Mouse (Mus musculus): ENCODE data around the gene Cdon. TPM values are rescaled to one million over a fixed set of nuclear protein-coding genes. Genes with fewer than 3 reads are reported as not detected.

The Cdon gene
- polyA plus RNA-seq, 1 experiment from 2014 or later: 5.4 TPM

DNA sequence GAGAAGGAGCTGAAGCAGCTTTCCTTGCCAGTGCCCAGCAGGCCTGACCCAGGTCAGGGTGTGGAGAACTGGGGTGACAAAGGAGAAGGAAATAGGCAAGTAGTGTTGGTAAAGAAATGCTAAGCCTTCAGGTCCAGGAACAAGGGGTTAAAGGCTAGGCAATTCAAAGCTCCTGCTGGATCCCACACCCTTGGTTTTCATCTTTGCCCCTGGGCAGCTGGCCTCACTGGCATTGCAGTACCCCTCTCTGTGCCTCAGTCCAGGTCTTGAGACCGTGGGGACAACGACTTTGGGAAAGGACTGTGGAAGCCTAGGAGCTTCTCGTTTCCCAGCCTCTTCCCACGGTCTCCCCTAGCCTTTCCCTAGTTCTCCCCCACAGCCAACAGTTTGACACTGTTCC is 93.0 kb downstream of the Cdon start:
- Histone ChIP-seq H3K9ac (no peak overlapping the region), H3K36me3 (ENCODE audit: insufficient read depth) (no peaks in the 10 kb centered on the region), H3K4me3 (ENCODE audit: low read depth, low read length) (no peak overlapping the region), H3K4me1 (ENCODE audit: insufficient read depth) (no peaks in the 10 kb centered on the region), H3K27ac (ENCODE audit: low read depth) (no peak overlapping the region), H3K9me3 (ENCODE audit: low read depth, low read length) (no peaks in the 10 kb centered on the region), H3K4me2 (no peak overlapping the region), H3K27me3 (ENCODE audit: insufficient read depth, low read length) (no peaks in the 10 kb centered on the region)
- ATAC-seq (ENCODE audit: insufficient read depth) (no peak), DNase-seq (no peak)
- no peak for TF ChIP-seq CTCF (IDR thresholded peaks at IDR 0.05; ENCODE audit: low read depth)
- 79% methylated on average over 4 of the region's 4 CpGs for WGBS

DNA sequence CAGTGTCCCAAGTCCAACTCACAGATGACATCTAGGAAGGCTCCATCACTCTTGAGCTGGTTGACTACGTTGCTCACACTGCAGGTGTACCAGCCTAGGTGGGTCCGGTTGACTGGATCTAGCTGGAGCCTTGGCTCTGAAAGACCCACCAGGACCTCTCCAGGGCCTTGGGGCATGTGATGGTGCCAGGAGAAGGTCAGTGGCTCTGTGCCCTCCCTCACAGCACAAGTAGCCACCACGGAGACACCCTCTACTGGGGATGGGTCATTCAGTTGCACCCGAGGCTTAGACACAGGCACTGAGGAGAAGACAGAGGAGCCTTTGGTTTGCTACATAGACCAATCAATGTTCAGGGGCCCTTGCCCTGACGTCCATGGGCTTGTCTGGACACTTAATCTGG is 95.3 kb downstream of the Cdon start:
- TF ChIP-seq CTCF (IDR thresholded peaks at IDR 0.05; ENCODE audit: low read depth): no peak
- 75% methylated on average over 5 of the region's 5 CpGs for WGBS

DNA sequence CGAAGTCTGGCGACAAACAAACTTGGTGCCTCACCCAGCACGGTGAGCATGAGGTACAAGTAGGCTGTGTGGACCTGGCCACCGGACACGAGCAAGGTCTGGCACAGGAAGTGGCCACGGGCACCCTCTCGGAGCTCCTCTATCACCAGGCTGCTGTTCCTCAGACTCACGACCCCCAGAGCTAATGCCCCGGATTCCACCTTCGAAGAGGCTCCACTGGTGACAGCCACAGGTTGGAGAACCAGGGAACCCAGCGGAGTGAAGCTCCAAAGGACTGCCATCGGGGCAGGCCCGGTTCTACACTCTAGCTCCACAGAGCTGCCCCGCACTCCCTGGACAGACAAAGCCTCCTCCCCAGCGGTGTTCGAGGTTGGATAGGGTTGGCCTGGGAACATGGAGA is 95.8 kb downstream of the Cdon start:
- 85% methylated on average over 16 of the region's 16 CpGs for WGBS
- Histone ChIP-seq H3K27me3 (ENCODE audit: insufficient read depth, low read length) (no peaks in the 10 kb centered on the region), H3K27ac (ENCODE audit: low read depth) (no peak overlapping the region), H3K9ac (no peak overlapping the region), H3K9me3 (ENCODE audit: low read depth, low read length) (no peaks in the 10 kb centered on the region), H3K4me3 (ENCODE audit: low read depth, low read length) (no peak overlapping the region), H3K4me1 (ENCODE audit: insufficient read depth) (no peaks in the 10 kb centered on the region), H3K36me3 (ENCODE audit: insufficient read depth) (no peaks in the 10 kb centered on the region), H3K4me2 (no peak overlapping the region)
- no peak for DNase-seq
- no peak for ATAC-seq (ENCODE audit: insufficient read depth)
- TF ChIP-seq CTCF (IDR thresholded peaks at IDR 0.05; ENCODE audit: low read depth): no peak

More for the DNA sequence above, 95.3 kb downstream of the Cdon start:
- Histone ChIP-seq H3K27me3 (ENCODE audit: insufficient read depth, low read length) (no peaks in the 10 kb centered on the region), H3K4me1 (ENCODE audit: insufficient read depth) (no peaks in the 10 kb centered on the region), H3K27ac (ENCODE audit: low read depth) (no peak overlapping the region), H3K4me3 (ENCODE audit: low read depth, low read length) (no peak overlapping the region), H3K4me2 (no peak overlapping the region), H3K36me3 (ENCODE audit: insufficient read depth) (no peaks in the 10 kb centered on the region), H3K9me3 (ENCODE audit: low read depth, low read length) (no peaks in the 10 kb centered on the region), H3K9ac (no peak overlapping the region)
- DNase-seq (no peak), ATAC-seq (ENCODE audit: insufficient read depth) (no peak)

DNA sequence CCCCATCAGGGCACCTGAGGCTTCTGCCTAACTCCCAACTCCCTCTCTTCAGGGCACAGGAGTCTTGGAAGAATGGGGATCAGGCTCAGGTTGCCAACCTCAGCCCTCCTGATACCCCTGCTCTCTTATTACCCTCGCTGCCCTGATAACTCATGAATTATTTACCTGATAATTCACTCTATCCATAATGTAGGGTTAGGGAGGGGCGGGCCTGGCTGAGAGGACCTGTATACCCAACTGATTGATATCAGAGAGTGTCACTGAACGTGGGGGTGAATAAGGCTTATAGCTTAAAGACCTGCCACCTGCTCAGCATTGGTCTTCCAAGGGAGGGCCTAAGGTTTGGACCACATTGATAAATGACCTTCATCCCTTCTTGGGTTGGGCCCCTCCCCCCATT is 97.2 kb downstream of the Cdon start, which contains the start of gene Gm1113:
TSS of gene Gm1113 (minus strand) at position 101 of the 400 bp plus-strand sequence.
- no peak within 1 kb of the TSS for H3K4me2 ChIP-seq
- no peaks in the 10 kb centered on the region for H3K36me3 ChIP-seq (ENCODE audit: insufficient read depth)
- no peak within 1 kb of the TSS for H3K27ac ChIP-seq (ENCODE audit: low read depth)
- DNase-seq (no peak), ATAC-seq (ENCODE audit: insufficient read depth) (no peak)
- no peaks in the 10 kb centered on the region for H3K27me3 ChIP-seq (ENCODE audit: insufficient read depth, low read length)
- H3K4me3 ChIP-seq (ENCODE audit: low read depth, low read length): no peak within 1 kb of the TSS
- no peak for TF ChIP-seq CTCF (IDR thresholded peaks at IDR 0.05; ENCODE audit: low read depth)
- H3K9ac ChIP-seq: no peak within 1 kb of the TSS
- H3K4me1 ChIP-seq (ENCODE audit: insufficient read depth): no peaks in the 10 kb centered on the region; the same call in 1 of the 2 replicates
- H3K9me3 ChIP-seq (ENCODE audit: low read depth, low read length): no peaks in the 10 kb centered on the region
- 61% methylated on average over 3 of the region's 3 CpGs for WGBS

DNA sequence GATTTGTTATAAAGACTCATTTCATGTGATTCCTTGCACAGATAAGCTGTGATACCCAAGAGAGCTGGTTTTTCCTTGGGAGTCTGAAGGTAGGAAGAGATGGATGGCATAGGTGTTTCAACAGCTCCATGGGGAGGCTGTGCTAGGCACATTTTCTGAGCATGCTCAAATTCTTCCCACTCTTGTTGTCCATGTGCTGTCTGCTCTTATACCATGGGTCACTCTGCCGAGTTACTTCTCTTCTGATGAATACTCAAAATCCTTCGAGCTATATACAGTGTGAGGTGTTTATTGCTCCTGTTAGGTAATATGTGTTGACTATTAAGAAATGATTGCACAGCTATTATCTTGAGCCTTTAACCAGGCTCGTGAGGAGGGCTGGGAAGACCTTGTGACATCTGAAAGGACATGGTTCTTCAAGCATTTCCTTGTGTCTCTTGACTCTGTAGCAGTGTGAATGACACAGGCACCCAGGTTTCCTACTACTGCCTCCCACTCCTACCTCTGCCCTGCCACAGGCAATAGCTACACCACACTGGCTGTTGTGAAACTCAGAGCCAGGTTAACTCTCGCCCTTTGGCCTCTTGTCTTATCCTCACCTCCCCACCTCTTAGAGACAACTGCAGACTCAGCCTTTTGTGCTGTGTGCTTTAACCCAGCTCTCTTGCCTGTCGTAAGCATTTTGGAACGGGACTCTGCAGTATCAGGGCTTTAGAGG is 99.9 kb downstream of the Cdon start:
- Histone ChIP-seq H3K27ac (ENCODE audit: low read depth) (no peak overlapping the region), H3K4me3 (ENCODE audit: low read depth, low read length) (no peak overlapping the region), H3K9me3 (ENCODE audit: low read depth, low read length) (no peaks in the 10 kb centered on the region), H3K4me1 (ENCODE audit: insufficient read depth) (peaks cover 3% of the 10 kb centered on the region), H3K27me3 (ENCODE audit: insufficient read depth, low read length) (no peaks in the 10 kb centered on the region), H3K4me2 (no peak overlapping the region), H3K9ac (no peak overlapping the region), H3K36me3 (ENCODE audit: insufficient read depth) (no peaks in the 10 kb centered on the region)
- DNase-seq (no peak), ATAC-seq (ENCODE audit: insufficient read depth) (no peak)
- 68% methylated on average over 6 of the region's 6 CpGs for WGBS
- TF ChIP-seq CTCF (IDR thresholded peaks at IDR 0.05; ENCODE audit: low read depth): no peak

DNA sequence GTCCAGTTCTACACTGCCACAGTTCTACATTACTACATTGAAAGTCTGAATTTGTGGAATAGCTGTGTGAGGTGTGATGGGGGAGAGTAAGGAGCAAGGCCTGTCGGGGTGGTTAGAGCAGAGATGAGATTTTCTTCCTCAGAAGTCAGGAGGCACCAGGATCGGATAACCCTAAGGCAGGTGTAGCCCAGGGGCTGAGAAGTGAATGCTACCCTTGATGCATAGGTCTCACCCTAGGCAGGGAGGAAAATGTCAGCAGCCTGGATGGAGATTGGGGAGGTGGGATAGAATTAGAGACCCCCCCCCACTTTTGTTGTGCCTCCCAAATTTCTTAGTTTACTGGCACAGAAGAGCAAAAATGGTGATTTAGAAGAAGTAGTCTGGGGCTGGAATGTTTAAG is 101.3 kb downstream of the Cdon start:
- no peak overlapping the region for H3K4me3 ChIP-seq (ENCODE audit: low read depth, low read length)
- WGBS: 66% methylated on average over 2 of the region's 2 CpGs
- no peak overlapping the region for H3K9ac ChIP-seq
- H3K4me2 ChIP-seq: no peak overlapping the region
- no peak for ATAC-seq (ENCODE audit: insufficient read depth)
- TF ChIP-seq CTCF (IDR thresholded peaks at IDR 0.05; ENCODE audit: low read depth): no peak
- H3K27me3 ChIP-seq (ENCODE audit: insufficient read depth, low read length): no peaks in the 10 kb centered on the region
- H3K27ac ChIP-seq (ENCODE audit: low read depth): no peak overlapping the region
- H3K9me3 ChIP-seq (ENCODE audit: low read depth, low read length): no peaks in the 10 kb centered on the region
- no peaks in the 10 kb centered on the region for H3K36me3 ChIP-seq (ENCODE audit: insufficient read depth)
- DNase-seq: no peak
- peaks cover 3% of the 10 kb centered on the region for H3K4me1 ChIP-seq (ENCODE audit: insufficient read depth)

DNA sequence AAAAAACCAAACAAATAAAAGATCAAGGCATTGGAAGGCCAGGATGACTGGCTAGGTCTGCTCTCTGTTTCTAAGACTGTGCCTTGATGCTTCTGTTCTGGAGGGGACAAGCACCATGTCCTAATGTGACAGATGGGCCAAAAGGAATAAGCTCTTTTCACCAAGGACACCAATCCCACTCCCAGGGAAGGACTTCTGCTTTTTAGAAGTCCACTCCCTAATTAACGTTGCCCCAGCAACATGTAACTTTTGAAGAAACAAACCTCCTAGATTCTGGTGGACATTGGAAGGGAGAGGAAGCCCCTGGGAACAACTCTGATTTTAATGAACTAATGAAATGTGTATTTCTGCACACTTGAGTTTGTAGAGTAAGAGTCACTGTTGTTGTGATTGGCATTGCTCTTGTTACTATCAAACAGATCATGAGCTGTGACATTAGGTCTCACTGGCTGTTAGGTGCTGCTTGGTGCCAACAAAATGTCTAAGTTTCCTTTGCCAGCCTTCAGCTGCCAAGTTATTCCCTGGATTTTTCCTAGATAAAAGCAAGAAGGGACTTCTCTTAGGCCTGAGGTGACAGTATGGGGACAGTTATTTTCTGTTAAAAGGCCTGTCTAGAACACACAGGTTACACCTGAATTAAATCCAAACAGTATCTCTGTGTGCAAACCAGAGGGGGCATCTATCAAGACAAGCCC is 102.0 kb downstream of the Cdon start:
- peak; percentile 22; the same call in 1 of the 2 replicates for ATAC-seq (ENCODE audit: insufficient read depth)
- TF ChIP-seq CTCF (IDR thresholded peaks at IDR 0.05; ENCODE audit: low read depth): no peak

More for the DNA sequence above, 102.0 kb downstream of the Cdon start:
- H3K36me3 ChIP-seq (ENCODE audit: insufficient read depth): no peaks in the 10 kb centered on the region
- H3K9me3 ChIP-seq (ENCODE audit: low read depth, low read length): no peaks in the 10 kb centered on the region
- H3K9ac ChIP-seq: no peak overlapping the region
- 63% methylated on average over 1 of the region's 1 CpGs for WGBS
- no peak overlapping the region for H3K4me3 ChIP-seq (ENCODE audit: low read depth, low read length)
- H3K27ac ChIP-seq (ENCODE audit: low read depth): no peak overlapping the region
- no peak overlapping the region for H3K4me2 ChIP-seq
- H3K27me3 ChIP-seq (ENCODE audit: insufficient read depth, low read length): no peaks in the 10 kb centered on the region
- peaks cover 3% of the 10 kb centered on the region for H3K4me1 ChIP-seq (ENCODE audit: insufficient read depth)
- peak; percentile 41 for DNase-seq
